Mouse (Mus musculus): ENCODE measurements around the gene Chic1. TPM values are rescaled to one million over a fixed set of nuclear protein-coding genes. Genes with fewer than 3 reads are reported as not detected.
A peak's percentile ranks its signal among the peaks of the same experiment; 100 is the strongest.

Gene Chic1
- total RNA-seq, 1 experiment from 2014 or later, result 5.5 TPM

GRCm38 (mm10) chrX:103432293-103432692 is 76.0 kb downstream of the Chic1 start:
- DNase-seq, result no peak

- no peak for DNase-seq
These were observed 81.7 kb downstream of the Chic1 start for GRCm38 (mm10) chrX:103438023-103438422.

DNA sequence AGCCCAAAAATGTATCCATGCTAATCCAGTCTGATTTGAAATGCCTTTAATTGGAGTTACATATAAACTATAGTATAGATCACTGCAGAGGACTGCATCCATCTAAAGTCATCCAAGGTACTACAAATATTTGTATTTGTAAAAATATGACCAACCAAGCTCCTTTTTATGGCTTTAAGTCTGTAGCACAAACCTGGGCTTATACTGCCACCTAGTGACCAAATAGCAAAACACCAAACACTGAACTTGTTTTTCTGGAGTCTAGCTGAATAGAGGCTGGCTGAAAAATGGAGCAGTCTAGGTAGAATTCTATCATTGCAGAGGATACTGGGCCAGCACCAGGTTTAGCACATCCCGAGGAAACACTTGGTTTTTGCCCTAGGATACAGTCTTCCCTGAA is 84.5 kb downstream of the Chic1 start:
- peak; percentile 50 for DNase-seq

DNA sequence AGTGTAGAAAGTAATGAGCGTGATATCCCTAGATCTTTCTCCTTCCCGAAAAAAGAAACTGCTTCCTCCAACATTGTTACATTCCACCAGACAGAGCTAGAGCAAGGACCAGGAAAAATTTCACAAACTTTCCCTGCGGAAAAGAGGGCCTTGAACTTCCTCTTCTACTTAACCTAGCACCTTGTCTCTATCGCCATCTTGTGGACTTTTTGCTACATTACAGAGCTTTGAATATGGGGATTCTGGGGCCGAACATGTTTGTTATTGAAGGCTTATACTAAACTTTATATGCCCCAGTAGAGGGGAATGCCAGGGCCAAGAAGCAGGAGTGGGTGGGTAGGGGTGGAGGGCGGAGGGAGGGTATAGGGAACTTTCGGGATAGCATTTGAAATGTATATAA is 87.5 kb downstream of the Chic1 start:
- peak; percentile 42 for DNase-seq

Other genes with a start within 250 kb of the Chic1 start
- 0.96 and 1.2 TPM in 2 replicates for gene Nap1l2, start 169.8 kb upstream of the Chic1 start, total RNA-seq (2021)
- gene Cdx4, start 35.1 kb upstream of the Chic1 start, total RNA-seq (2021), result not detected in 2 replicates
- not detected in 2 replicates for gene Tsx, start 58.0 kb downstream of the Chic1 start, total RNA-seq (2021)
- not detected in 2 replicates for gene Gm26992, start 65.5 kb downstream of the Chic1 start, total RNA-seq (2021)